Mouse (Mus musculus) skeletal muscle tissue, adult 2 months (tissue): ENCODE measurements around the gene Hint2.
A peak's percentile ranks its signal among the peaks of the same experiment; 100 is the strongest.

Source experiments
- DNase-seq: peaks from one replicate; pipeline ENCODE4 v3.0.0-alpha.2; 2012; ENCODE audit warnings: low read depth, low spot score

Gene Hint2

GRCm38 (mm10) chr4:43655656-43656338 is 469 bp downstream of the Hint2 start:
- no peak for DNase-seq

GRCm38 (mm10) chr4:43653161-43654015 is 2.9 kb downstream of the Hint2 start, which contains the start of gene Spag8:
Gene Spag8 (minus strand): TSS chr4:43653594.
- DNase-seq: no peak

- no peak for DNase-seq
These were observed 3.5 kb downstream of the Hint2 start for GRCm38 (mm10) chr4:43652726-43653125.

- no peak for DNase-seq
These were observed 6.5 kb downstream of the Hint2 start for GRCm38 (mm10) chr4:43649783-43650182.

GRCm38 (mm10) chr4:43640491-43640890 is 15.8 kb downstream of the Hint2 start:
- DNase-seq: no peak

- no peak for DNase-seq
These were observed 16.2 kb downstream of the Hint2 start for GRCm38 (mm10) chr4:43640076-43640475.

GRCm38 (mm10) chr4:43636751-43637150 is 19.5 kb downstream of the Hint2 start:
- no peak for DNase-seq

GRCm38 (mm10) chr4:43634621-43635374 is 21.5 kb downstream of the Hint2 start:
- DNase-seq: no peak

GRCm38 (mm10) chr4:43633736-43634135 is 22.5 kb downstream of the Hint2 start:
- no peak for DNase-seq

- no peak for DNase-seq
These were observed 23.0 kb downstream of the Hint2 start for GRCm38 (mm10) chr4:43633296-43633695.

- DNase-seq: no peak
These were observed 24.0 kb downstream of the Hint2 start for GRCm38 (mm10) chr4:43631956-43632920.

- DNase-seq: no peak
These were observed 25.0 kb downstream of the Hint2 start, which contains the start of gene Npr2 for GRCm38 (mm10) chr4:43631046-43631955. Gene Npr2 (plus strand): TSS chr4:43631935.

GRCm38 (mm10) chr4:43630671-43631045 is 25.6 kb downstream of the Hint2 start:
- DNase-seq: no peak

GRCm38 (mm10) chr4:43630030-43630581 is 26.2 kb downstream of the Hint2 start:
- peak; percentile 83 for DNase-seq

GRCm38 (mm10) chr4:43629106-43629817 is 27.0 kb downstream of the Hint2 start:
- peak; percentile 49 for DNase-seq

GRCm38 (mm10) chr4:43620146-43620778 is 36.0 kb downstream of the Hint2 start:
- no peak for DNase-seq

GRCm38 (mm10) chr4:43613060-43613730 is 43.1 kb downstream of the Hint2 start:
- no peak for DNase-seq

GRCm38 (mm10) chr4:43612534-43612933 is 43.7 kb downstream of the Hint2 start:
- no peak for DNase-seq
